Mouse (Mus musculus) B cell, adult 2 months (primary cell): ENCODE data around the gene 2010005H15Rik.
"Not testable (repeated sequence)": the region's sequence is repeated elsewhere in the genome, so short reads cannot be mapped to it uniquely, and the experiment has no call there.

Source experiments
- DNase-seq, 2 experiments: peaks; one replicate each; pipeline ENCODE4 v3.0.0; 2022

Gene 2010005H15Rik

GRCm38 (mm10) chr16:36221168-36221567 is at the start of gene 2010005H15Rik:
TSS of gene 2010005H15Rik (plus strand) at chr16:36221468.
- not testable (repeated sequence) for DNase-seq

GRCm38 (mm10) chr16:36176108-36176507 is 45.2 kb upstream of the 2010005H15Rik start:
- DNase-seq = no peak

GRCm38 (mm10) chr16:36179910-36180309 is 41.4 kb upstream of the 2010005H15Rik start:
- DNase-seq = no peak

GRCm38 (mm10) chr16:36183912-36184311 is 37.4 kb upstream of the 2010005H15Rik start, which contains the start of gene Gm5483:
TSS of gene Gm5483 (plus strand) at chr16:36184212.
- DNase-seq = not testable (repeated sequence)

- no peak for DNase-seq
Observed at GRCm38 (mm10) chr16:36199226-36199625, 22.0 kb upstream of the 2010005H15Rik start.

GRCm38 (mm10) chr16:36203846-36204245 is 17.4 kb upstream of the 2010005H15Rik start:
- DNase-seq = no peak

- not testable (repeated sequence) for DNase-seq
Observed at GRCm38 (mm10) chr16:36205684-36206083, 15.6 kb upstream of the 2010005H15Rik start.

GRCm38 (mm10) chr16:36209967-36210453 is 11.3 kb upstream of the 2010005H15Rik start, which contains the start of gene Gm5416:
TSS of gene Gm5416 (plus strand) at chr16:36210403.
- DNase-seq = no peak

- DNase-seq = not testable (repeated sequence)
Observed at GRCm38 (mm10) chr16:36260585-36260984, 39.3 kb downstream of the 2010005H15Rik start.

GRCm38 (mm10) chr16:36276796-36277195 is 55.5 kb downstream of the 2010005H15Rik start, which contains the start of gene Stfa1:
TSS of gene Stfa1 (plus strand) at chr16:36276951.
- DNase-seq = not testable (repeated sequence)

GRCm38 (mm10) chr16:36289140-36289539 is 67.9 kb downstream of the 2010005H15Rik start:
- DNase-seq = no peak
